Mouse (Mus musculus): ENCODE data around the gene Akr1a1. TPM values are rescaled to one million over a fixed set of nuclear protein-coding genes. Genes with fewer than 3 reads are reported as not detected.
A peak's percentile ranks its signal among the peaks of the same experiment; 100 is the strongest.
"Not testable (repeated sequence)": the region's sequence is repeated elsewhere in the genome, so short reads cannot be mapped to it uniquely, and the experiment has no call there.

The Akr1a1 gene
- 100 to 1,000 TPM; 376 to 387 TPM for total RNA-seq (2021)
- long read RNA-seq, experiment 1, transcript Akr1a1-201 (9 exons, 1,420 nt): major isoform, 150 of 159 reads
- long read RNA-seq, experiment 1, partial matches to known transcripts: 6 of 159 reads
- long read RNA-seq, experiment 1, other reads (novel, unspliced or antisense): 2 of 159 reads
- long read RNA-seq, experiment 2, transcript Akr1a1-201 (9 exons, 1,420 nt): major isoform, 235 of 246 reads
- long read RNA-seq, experiment 2, partial matches to known transcripts: 7 of 246 reads
- long read RNA-seq, experiment 2, other reads (novel, unspliced or antisense): 2 of 246 reads

DNA sequence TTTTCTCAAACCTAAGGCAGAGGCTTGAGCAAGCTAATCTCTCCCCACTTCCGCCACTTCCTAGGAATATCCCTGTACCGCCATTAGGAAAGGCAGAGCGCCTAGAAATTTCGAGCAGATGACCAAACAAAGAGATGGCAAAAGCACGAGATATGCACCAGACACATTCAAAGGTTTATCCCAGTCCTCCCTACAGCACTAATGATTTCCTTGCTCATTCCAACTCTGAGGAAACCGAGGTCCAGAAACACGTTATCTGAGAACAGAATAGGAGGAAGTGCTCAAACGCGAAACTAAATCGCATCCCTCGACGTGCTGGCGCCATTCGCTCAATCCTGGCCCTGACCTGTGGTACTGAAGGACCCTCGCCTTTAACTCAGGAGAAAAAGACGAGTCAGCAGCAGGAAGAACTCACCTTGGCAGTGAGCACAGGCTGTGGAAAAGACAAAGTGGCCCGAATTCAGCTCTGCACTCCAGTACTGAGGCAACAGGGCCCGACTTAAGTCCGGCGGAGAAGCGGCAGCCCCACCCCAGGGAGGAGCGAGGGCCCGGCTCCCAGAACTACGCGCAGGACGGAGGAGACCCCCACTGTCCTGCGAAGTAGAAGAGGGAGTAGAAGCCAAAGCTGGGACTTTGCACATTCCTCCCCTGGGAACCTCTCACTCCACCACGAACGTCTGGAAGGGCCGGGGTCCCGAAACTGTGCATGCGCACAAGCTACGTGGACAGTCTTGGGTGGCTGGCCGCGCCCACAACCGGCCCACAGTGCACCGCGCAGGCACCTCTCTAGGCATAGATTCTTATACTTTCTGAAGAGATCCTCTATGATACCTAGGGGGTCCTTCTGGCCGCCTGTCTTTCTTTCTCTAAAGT lies at the start of gene Akr1a1:
Gene Akr1a1 (minus strand): TSS at position 757 of the 873 bp plus-strand sequence.
- peak; percentile 95 for DNase-seq (ENCODE audit: low spot score in 2 of 2)
- peak within 1 kb of the TSS; percentile 78 for H3K4me3 ChIP-seq
- peak within 1 kb of the TSS; percentile 89 for H3K27ac ChIP-seq
- TF ChIP-seq CTCF (conservative IDR thresholded peaks at IDR 0.05): peak; percentile 42

DNA sequence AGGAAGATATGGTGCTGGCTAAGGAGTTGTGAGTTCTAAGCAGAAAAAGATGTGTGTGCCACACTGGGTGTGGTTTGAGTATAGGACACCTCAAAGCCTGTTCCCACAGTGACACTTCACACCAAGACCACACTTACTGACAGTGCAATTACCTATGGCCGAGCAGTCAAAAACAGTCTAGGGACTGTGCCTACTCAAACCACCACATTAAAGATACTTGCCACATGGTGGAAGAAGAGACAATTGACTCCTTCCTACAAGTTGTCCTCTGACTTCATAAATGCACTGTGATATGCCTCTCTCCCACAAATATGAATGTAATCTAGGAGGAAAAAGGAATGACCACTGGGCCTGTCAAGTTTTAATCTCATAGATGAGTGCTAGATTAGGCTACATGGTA lies 49.5 kb upstream of the Akr1a1 start:
- no peak overlapping the region for H3K4me3 ChIP-seq

DNA sequence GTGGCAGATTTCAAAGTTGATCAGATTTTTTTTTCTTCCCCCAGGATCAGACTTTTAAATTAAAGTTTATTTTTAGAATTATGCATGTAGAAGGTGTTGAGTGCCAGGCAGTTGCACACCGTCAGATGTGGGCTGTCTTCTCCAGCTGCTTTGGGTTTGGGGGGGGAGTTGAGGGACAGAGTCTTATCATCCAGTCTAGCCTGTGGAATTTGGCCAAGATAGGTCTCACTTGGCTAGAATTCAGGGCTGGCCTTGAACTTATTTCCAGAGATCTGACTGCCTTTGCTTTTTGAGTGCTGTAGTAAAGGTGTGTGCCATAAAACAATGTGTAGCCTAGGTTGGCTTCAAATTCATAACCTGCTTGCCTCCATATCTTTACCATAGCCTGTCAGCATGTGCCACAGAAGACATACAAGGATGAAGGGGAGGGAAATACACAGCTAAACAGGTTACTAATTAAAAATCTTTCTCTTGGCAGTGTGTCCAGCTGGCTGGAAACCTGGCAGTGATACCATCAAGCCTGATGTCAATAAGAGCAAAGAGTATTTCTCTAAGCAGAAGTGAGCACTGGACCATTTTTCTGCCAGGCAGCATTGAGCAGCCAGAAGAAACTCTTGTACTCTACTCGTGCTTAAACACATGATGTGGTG lies 47.3 kb upstream of the Akr1a1 start:
- DNase-seq (ENCODE audit: low spot score in 2 of 2): no peak
- H3K4me3 ChIP-seq: no peak overlapping the region
- no peak for TF ChIP-seq CTCF (conservative IDR thresholded peaks at IDR 0.05)
- H3K27ac ChIP-seq: 0 out of 2 replicates have a peak overlapping the region, but pooled peaks have one; percentile 18

More for the DNA sequence above, 49.5 kb upstream of the Akr1a1 start:
- no peak overlapping the region for H3K27ac ChIP-seq
- DNase-seq (ENCODE audit: low spot score in 2 of 2): no peak
- TF ChIP-seq CTCF (conservative IDR thresholded peaks at IDR 0.05): no peak

DNA sequence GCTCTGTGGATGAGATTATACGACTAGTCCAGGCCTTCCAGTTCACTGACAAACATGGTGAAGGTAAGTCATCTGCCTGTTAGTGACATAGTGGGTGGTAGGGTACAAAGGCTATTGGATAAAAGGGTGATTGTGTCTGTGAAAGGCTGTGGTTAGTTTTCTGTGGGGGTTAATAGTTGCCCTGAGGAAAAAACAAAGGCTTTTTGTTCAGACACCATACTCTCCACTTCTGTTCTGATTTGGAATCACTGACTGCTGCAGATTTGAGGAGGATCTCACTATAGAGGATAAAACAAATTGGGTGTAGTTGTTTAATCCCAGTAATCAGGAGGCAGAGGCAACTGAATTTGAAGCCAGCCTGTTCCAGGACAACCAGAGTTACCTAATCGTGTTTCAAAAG lies 42.3 kb upstream of the Akr1a1 start:
- H3K27ac ChIP-seq: peak overlapping the region; percentile 32; the same call in 1 of the 2 replicates
- no peak for DNase-seq (ENCODE audit: low spot score in 2 of 2)
- TF ChIP-seq CTCF (conservative IDR thresholded peaks at IDR 0.05): no peak
- H3K4me3 ChIP-seq: no peak overlapping the region

DNA sequence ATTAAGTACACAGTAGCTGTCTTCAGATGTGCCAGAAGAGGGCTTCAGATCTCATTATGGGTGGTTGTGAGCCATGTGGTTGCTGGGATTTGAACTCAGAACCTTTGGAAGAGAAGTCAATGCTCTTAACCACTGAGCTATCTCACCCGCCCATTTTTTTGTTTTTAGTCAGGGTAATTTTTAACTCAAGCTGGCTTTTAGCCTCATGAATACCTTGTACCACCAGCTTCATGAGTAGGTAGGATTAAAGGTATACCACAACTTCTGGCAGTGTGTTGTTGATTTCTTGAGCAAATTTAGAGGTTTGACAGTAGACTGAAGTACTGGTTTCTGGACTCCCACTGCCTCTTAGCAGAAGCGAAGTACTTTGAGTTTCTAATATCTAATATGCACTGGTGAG lies 40.7 kb upstream of the Akr1a1 start:
- Histone ChIP-seq H3K27ac (no peak overlapping the region), H3K4me3 (no peak overlapping the region)
- DNase-seq (ENCODE audit: low spot score in 2 of 2): no peak
- TF ChIP-seq CTCF (conservative IDR thresholded peaks at IDR 0.05): no peak

DNA sequence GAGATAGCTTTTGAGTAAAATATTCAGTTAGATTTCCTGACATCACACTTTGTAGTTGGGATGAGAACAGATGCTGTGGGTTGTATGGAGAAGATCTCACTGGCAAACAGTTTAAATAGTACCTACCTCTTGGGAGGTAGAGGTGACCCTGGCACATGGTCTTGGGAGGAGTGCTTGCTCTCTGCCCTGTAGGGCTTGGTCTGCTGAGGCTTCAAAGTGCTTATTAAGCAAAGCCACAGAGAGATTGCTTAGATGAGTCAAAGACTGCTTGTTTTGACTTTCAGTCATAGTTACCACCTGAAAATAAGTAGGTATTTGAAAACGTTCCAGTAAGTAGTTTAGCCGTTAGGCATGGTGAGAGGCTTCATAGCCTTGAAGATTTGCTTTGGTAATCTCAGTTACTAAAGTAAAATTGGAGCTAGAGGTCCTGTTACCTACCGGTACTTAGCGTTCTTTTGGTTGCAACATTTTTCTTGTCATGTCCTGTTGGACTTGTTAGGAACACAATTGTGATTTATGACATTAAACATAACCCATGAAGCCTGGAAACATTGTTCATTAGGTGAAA lies 37.9 kb upstream of the Akr1a1 start:
- DNase-seq (ENCODE audit: low spot score in 2 of 2): no peak
- H3K27ac ChIP-seq: no peak overlapping the region
- H3K4me3 ChIP-seq: no peak overlapping the region
- no peak for TF ChIP-seq CTCF (conservative IDR thresholded peaks at IDR 0.05)

DNA sequence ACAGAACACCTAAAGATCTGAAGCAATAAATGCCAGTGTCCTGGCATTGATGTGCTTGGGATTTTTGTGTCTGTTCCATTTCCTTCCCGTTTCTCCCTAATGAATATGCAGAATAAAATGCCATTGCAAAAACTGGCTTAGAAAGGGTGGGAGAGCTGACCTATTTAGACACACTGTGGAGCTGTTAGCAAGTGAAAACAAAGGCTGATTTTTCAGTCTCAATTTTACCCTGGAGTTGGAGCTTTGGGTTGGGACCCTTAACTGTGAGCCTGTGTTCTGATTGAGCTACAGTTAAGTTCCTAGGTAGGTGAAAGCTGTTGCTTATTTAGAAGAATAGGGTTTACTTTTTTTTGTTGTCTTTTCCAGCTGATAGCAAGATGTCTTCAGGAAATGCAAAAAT lies 35.6 kb upstream of the Akr1a1 start:
- Histone ChIP-seq H3K4me3 (peak overlapping the region; percentile 70), H3K27ac (peak overlapping the region; percentile 92)
- no peak for DNase-seq (ENCODE audit: low spot score in 2 of 2)
- TF ChIP-seq CTCF (conservative IDR thresholded peaks at IDR 0.05): no peak

DNA sequence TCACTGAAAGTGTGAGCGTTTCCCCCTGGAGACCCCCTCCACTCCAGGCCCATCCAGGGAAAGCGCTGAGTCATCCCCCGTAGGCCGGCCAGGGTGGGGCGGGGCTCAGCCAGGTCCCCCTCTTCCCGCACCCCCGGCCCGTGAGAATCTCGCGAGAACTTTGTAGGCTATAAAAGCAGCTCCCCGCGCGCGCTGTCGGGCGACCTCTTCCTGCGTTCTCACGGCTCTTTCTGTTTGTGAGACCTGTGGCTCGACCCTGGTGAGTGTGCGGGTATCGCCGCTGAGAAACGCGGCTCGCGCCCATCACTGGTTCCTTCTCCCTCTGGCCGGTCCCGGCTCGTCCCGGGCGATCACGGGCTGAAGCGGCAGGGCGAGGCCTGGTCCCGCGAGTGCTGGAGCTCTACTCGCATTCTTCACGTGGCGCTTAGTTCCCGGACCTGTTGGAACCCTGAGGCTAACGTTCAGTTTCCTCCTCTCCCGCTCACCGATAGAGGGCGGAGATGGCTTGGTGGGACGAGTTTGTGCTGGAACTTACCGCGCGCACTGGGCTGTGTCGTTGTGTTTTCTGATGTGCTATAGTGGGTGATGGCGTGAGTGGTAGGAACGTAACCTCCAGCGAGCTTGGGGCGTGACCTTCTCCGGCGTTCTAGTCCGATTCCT lies 34.1 kb upstream of the Akr1a1 start, which contains the start of gene Prdx1:
Gene Prdx1 (plus strand): TSS at position 143 of the 660 bp plus-strand sequence.
- TF ChIP-seq CTCF (conservative IDR thresholded peaks at IDR 0.05): peak; percentile 91
- peak; percentile 86 to 94 for DNase-seq (ENCODE audit: low spot score in 2 of 2)
- Histone ChIP-seq H3K4me3 (peak within 1 kb of the TSS; percentile 70), H3K27ac (peak within 1 kb of the TSS; percentile 92)

DNA sequence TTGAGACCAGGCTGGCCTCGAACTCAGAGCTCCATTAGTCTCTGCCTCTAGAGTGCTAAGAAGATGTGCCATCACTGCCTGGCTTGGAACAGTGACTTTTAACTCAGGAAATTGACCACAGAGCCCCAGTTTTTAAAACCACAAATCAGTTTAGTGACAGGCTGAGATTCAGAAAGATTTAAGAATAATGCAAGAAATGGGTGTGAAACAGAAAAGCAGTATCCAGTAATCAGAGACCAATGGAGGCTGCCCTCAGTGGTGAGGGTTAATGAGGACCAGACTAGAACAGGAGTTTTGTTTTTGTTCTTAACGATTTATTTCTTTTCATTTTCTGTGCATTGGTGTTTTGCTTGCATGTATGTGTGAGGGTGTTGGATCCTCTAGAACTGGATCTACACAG lies 33.2 kb upstream of the Akr1a1 start:
- Histone ChIP-seq H3K4me3 (no peak overlapping the region), H3K27ac (peak overlapping the region; percentile 92)
- no peak for DNase-seq (ENCODE audit: low spot score in 2 of 2)
- TF ChIP-seq CTCF (conservative IDR thresholded peaks at IDR 0.05): no peak

DNA sequence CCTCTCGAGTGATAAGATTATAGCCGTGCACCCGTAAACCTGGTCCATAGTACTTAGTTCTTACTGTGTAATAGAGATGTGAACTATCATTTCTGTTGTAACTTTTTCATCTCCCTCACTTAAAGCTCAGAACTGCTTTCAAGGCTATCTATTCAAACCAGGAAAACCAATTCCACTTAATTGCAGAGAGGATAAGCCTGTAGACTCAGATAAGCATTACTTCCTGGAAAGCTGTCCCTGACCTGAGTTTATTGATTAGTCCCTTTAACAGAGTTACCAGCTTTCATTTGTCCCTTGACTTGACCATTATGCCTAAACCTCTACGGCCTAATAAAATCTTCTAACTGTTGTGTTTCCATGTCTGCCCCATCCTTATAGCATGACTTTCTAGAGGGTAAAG lies 32.5 kb upstream of the Akr1a1 start:
- no peak for TF ChIP-seq CTCF (conservative IDR thresholded peaks at IDR 0.05)
- no peak overlapping the region for H3K27ac ChIP-seq
- no peak for DNase-seq (ENCODE audit: low spot score in 2 of 2)
- no peak overlapping the region for H3K4me3 ChIP-seq

DNA sequence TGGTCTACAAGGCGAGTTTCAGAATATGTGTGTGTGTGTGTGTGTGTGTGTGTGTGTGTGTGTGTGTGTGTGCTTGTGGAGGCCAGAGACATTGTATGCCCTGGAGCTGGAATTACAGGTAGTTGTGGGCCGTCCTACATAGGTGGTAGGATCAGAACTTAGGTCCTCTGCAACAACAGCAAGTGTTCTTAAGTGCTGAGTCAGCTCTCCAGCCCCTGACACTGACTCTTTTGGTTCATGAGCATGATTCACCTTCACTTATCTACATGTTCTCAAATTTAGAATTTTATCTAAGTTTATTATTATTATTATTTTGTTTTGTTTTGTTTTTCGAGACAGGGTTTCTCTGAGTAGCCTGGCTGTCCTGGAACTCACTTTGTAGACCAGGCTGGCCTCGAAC lies 29.0 kb upstream of the Akr1a1 start:
- H3K4me3 ChIP-seq; H3K27ac ChIP-seq; DNase-seq (ENCODE audit: low spot score in 2 of 2): not testable (repeated sequence)

DNA sequence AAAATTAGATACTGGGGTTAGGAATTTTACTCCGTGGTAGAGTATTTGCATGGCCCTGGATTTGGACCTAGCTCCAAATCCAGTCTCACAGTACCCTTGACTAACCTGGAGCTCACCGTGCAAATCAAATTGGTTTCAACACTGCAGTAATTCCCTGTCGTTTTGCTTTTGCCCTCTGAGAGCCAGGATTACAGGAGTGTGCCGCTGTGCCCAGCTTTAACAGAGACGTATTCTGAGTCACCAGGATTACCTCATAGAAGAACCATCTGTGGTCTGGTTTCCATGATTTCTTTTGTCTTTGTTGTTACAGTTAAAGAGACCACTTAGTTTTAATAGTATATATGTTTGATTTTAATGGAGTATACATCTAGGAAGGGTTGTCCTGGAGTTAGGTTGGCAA lies 27.7 kb upstream of the Akr1a1 start:
- no peak for DNase-seq (ENCODE audit: low spot score in 2 of 2)
- no peak overlapping the region for H3K27ac ChIP-seq
- TF ChIP-seq CTCF (conservative IDR thresholded peaks at IDR 0.05): no peak
- H3K4me3 ChIP-seq: no peak overlapping the region

Data from layer of hippocampus, adult 2 months (tissue).